Mouse (Mus musculus): ENCODE data around the gene Nudcd3.
"Not testable (repeated sequence)": the region's sequence is repeated elsewhere in the genome, so short reads cannot be mapped to it uniquely, and the experiment has no call there.

Gene Nudcd3

GRCm38 (mm10) chr11:6123605-6124120 is 76.6 kb downstream of the Nudcd3 start:
- DNase-seq (ENCODE audit: low spot score in 2 of 2) = no peak

GRCm38 (mm10) chr11:6122631-6123030 is 77.6 kb downstream of the Nudcd3 start:
- no peak for DNase-seq (ENCODE audit: low spot score in 2 of 2)

- no peak for DNase-seq (ENCODE audit: low spot score in 2 of 2)
Measured at GRCm38 (mm10) chr11:6120596-6120995, 79.6 kb downstream of the Nudcd3 start.

GRCm38 (mm10) chr11:6120001-6120400 is 80.2 kb downstream of the Nudcd3 start:
- DNase-seq (ENCODE audit: low spot score in 2 of 2) = no peak

GRCm38 (mm10) chr11:6119312-6119711 is 80.9 kb downstream of the Nudcd3 start:
- DNase-seq (ENCODE audit: low spot score in 2 of 2) = no peak

GRCm38 (mm10) chr11:6117956-6118355 is 82.3 kb downstream of the Nudcd3 start:
- no peak for DNase-seq (ENCODE audit: low spot score in 2 of 2)

- no peak for DNase-seq (ENCODE audit: low spot score in 2 of 2)
Measured at GRCm38 (mm10) chr11:6111734-6112484, 88.3 kb downstream of the Nudcd3 start.

- DNase-seq (ENCODE audit: low spot score in 2 of 2) = no peak
Measured at GRCm38 (mm10) chr11:6109990-6110389, 90.2 kb downstream of the Nudcd3 start.

- no peak for DNase-seq (ENCODE audit: low spot score in 2 of 2)
Measured at GRCm38 (mm10) chr11:6108296-6108695, 91.9 kb downstream of the Nudcd3 start.

GRCm38 (mm10) chr11:6107722-6108121 is 92.5 kb downstream of the Nudcd3 start:
- DNase-seq (ENCODE audit: low spot score in 2 of 2) = no peak

- DNase-seq (ENCODE audit: low spot score in 2 of 2) = no peak
Measured at GRCm38 (mm10) chr11:6104734-6105133, 95.5 kb downstream of the Nudcd3 start.

GRCm38 (mm10) chr11:6096637-6097036 is 103.6 kb downstream of the Nudcd3 start:
- DNase-seq (ENCODE audit: low spot score in 2 of 2) = not testable (repeated sequence)

- DNase-seq (ENCODE audit: low spot score in 2 of 2) = no peak
Measured at GRCm38 (mm10) chr11:6086991-6087390, 113.2 kb downstream of the Nudcd3 start.

GRCm38 (mm10) chr11:6078737-6079136 is 121.5 kb downstream of the Nudcd3 start:
- no peak for DNase-seq (ENCODE audit: low spot score in 2 of 2)

GRCm38 (mm10) chr11:6075618-6076066 is 124.6 kb downstream of the Nudcd3 start:
- no peak for DNase-seq (ENCODE audit: low spot score in 2 of 2)

- no peak for DNase-seq (ENCODE audit: low spot score in 2 of 2)
Measured at GRCm38 (mm10) chr11:6068181-6068957, 131.8 kb downstream of the Nudcd3 start.

- DNase-seq (ENCODE audit: low spot score in 2 of 2) = no peak
Measured at GRCm38 (mm10) chr11:6067160-6067559, 133.1 kb downstream of the Nudcd3 start.

GRCm38 (mm10) chr11:6066176-6066575 is 134.0 kb downstream of the Nudcd3 start, which contains the start of gene Camk2b:
Gene Camk2b (minus strand): TSS chr11:6066362.
- no peak for DNase-seq (ENCODE audit: low spot score in 2 of 2)

GRCm38 (mm10) chr11:6065551-6066121 is 134.6 kb downstream of the Nudcd3 start:
- no peak for DNase-seq (ENCODE audit: low spot score in 2 of 2)

- no peak for DNase-seq (ENCODE audit: low spot score in 2 of 2)
Measured at GRCm38 (mm10) chr11:6065046-6065521, 135.1 kb downstream of the Nudcd3 start.

- DNase-seq (ENCODE audit: low spot score in 2 of 2) = no peak
Measured at GRCm38 (mm10) chr11:6064215-6065045, 135.8 kb downstream of the Nudcd3 start.
